Mouse (Mus musculus) lung, embryonic 16.5 days (tissue): ENCODE measurements around the gene 1700025F22Rik. TPM values are rescaled to one million over a fixed set of nuclear protein-coding genes. Genes with fewer than 3 reads are reported as not detected.
"Not testable (repeated sequence)": the region's sequence is repeated elsewhere in the genome, so short reads cannot be mapped to it uniquely, and the experiment has no call there.

Experiments
- ATAC-seq: fragments of 200-750 bp; cut with Nextera tagmentation; 2 replicates; pipeline ENCODE4 v1.8.0; 2017; ENCODE audit warnings: low read depth, mild to moderate bottlenecking, moderate library complexity
- H3K27ac ChIP-seq: fragments of 300-500 bp; sonication (generic); 2 replicates; pipeline ENCODE4 v1.5.1; 2014; ENCODE audit warnings: mild to moderate bottlenecking, control low read depth, low read length
- H3K27me3 ChIP-seq: fragments of 300-500 bp; sonication (generic); 2 replicates; pipeline ENCODE4 v1.6.1; 2014; ENCODE audit warnings: low read depth, low read length, mixed read lengths; ENCODE audit not compliant: control insufficient read depth, insufficient read depth
- H3K36me3 ChIP-seq: fragments of 300-500 bp; sonication (generic); 2 replicates; pipeline ENCODE4 v1.6.1; 2014; ENCODE audit warnings: low read length; ENCODE audit not compliant: control insufficient read depth, insufficient read depth
- H3K4me1 ChIP-seq: fragments of 300-500 bp; sonication (generic); replicated peaks from 2 replicates; pipeline ENCODE4 v1.6.1; 2014; ENCODE audit warnings: low read length, mixed read lengths; ENCODE audit not compliant: control insufficient read depth, insufficient read depth
- H3K4me2 ChIP-seq: fragments of 300-500 bp; sonication (generic); 2 replicates; pipeline ENCODE4 v1.6.1; 2014; ENCODE audit warnings: low read depth, low read length, control low read depth
- H3K4me3 ChIP-seq: fragments of 300-500 bp; sonication (generic); 2 replicates; pipeline ENCODE4 v1.5.1; 2014; ENCODE audit warnings: mild to moderate bottlenecking, low read length, control low read depth
- H3K9ac ChIP-seq: fragments of 300-500 bp; sonication (generic); 2 replicates; pipeline ENCODE4 v1.6.1; 2014; ENCODE audit warnings: low read length, control low read depth
- H3K9me3 ChIP-seq: fragments of 300-500 bp; sonication (generic); 2 replicates; pipeline ENCODE4 v1.6.1; 2016; ENCODE audit warnings: low read length; ENCODE audit not compliant: control insufficient read depth
- WGBS: fragments of 180-500 bp; shearing (Covaris S2); extraction: QIAGEN DNeasy Blood & Tissue Kit; methylation state at CpG from one replicate; pipeline ENCODE4 v1.1.7; 2014; 5-methylcytosine and 5-hydroxymethylcytosine counted together
- polyA plus RNA-seq: library from polyadenylated mRNA; unstranded; fragments of >200 nt; fragmentation: Nextera tagmentation; extraction: Ambion mirVana; gene quantifications from 2 replicates; pipeline ENCODE4 v1.2.1, GENCODE M21; 2015

The 1700025F22Rik gene
- polyA plus RNA-seq, result not detected in 2 replicates

GRCm38 (mm10) chr19:11165172-11165571 is at the start of gene 1700025F22Rik:
Gene 1700025F22Rik, minus strand, starts transcription at chr19:11165320.
- no peak for ATAC-seq
- no peak within 1 kb of the TSS for H3K4me3 ChIP-seq
- no peaks in the 10 kb centered on the region for H3K36me3 ChIP-seq
- no peak within 1 kb of the TSS for H3K4me2 ChIP-seq
- no peaks in the 10 kb centered on the region for H3K9me3 ChIP-seq
- no peak within 1 kb of the TSS for H3K27ac ChIP-seq
- H3K4me1 ChIP-seq, result no peaks in the 10 kb centered on the region
- no peaks in the 10 kb centered on the region for H3K27me3 ChIP-seq
- no peak within 1 kb of the TSS for H3K9ac ChIP-seq
- 43% methylated on average over 10 of the region's 10 CpGs for WGBS

GRCm38 (mm10) chr19:11196546-11196945 is 31.4 kb upstream of the 1700025F22Rik start, which contains the start of gene Ms4a13:
Gene Ms4a13, minus strand, starts transcription at chr19:11196737.
- Histone ChIP-seq H3K27ac (no peak within 1 kb of the TSS), H3K9me3 (no peaks in the 10 kb centered on the region), H3K27me3 (no peaks in the 10 kb centered on the region), H3K36me3 (no peaks in the 10 kb centered on the region), H3K4me1 (no peaks in the 10 kb centered on the region), H3K4me3 (no peak within 1 kb of the TSS), H3K9ac (no peak within 1 kb of the TSS), H3K4me2 (no peak within 1 kb of the TSS)
- WGBS, result 68% methylated on average over 12 of the region's 12 CpGs
- ATAC-seq, result no peak

- Histone ChIP-seq H3K4me1 (no peaks in the 10 kb centered on the region), H3K9ac (no peak overlapping the region), H3K9me3 (no peaks in the 10 kb centered on the region), H3K27me3 (no peaks in the 10 kb centered on the region), H3K4me2 (no peak overlapping the region), H3K27ac (no peak overlapping the region), H3K4me3 (no peak overlapping the region), H3K36me3 (no peaks in the 10 kb centered on the region)
- WGBS, result 52% methylated on average over 1 of the region's 1 CpGs
- no peak for ATAC-seq
Observed at GRCm38 (mm10) chr19:11192552-11192951, 27.4 kb upstream of the 1700025F22Rik start.

GRCm38 (mm10) chr19:11184121-11184520 is 19.0 kb upstream of the 1700025F22Rik start:
- no peaks in the 10 kb centered on the region for H3K36me3 ChIP-seq
- no peaks in the 10 kb centered on the region for H3K27me3 ChIP-seq
- H3K9me3 ChIP-seq, result no peaks in the 10 kb centered on the region
- H3K27ac ChIP-seq, result no peak overlapping the region
- H3K4me1 ChIP-seq, result no peaks in the 10 kb centered on the region
- H3K4me2 ChIP-seq, result no peak overlapping the region
- no peak overlapping the region for H3K4me3 ChIP-seq
- H3K9ac ChIP-seq, result no peak overlapping the region
- WGBS, result 16% methylated on average over 5 of the region's 5 CpGs
- no peak for ATAC-seq

GRCm38 (mm10) chr19:11177464-11177863 is 12.3 kb upstream of the 1700025F22Rik start:
- no peak for ATAC-seq
- Histone ChIP-seq H3K4me1 (no peaks in the 10 kb centered on the region), H3K9ac (no peak overlapping the region), H3K36me3 (no peaks in the 10 kb centered on the region), H3K27ac (no peak overlapping the region), H3K4me2 (no peak overlapping the region), H3K9me3 (no peaks in the 10 kb centered on the region), H3K27me3 (no peaks in the 10 kb centered on the region), H3K4me3 (no peak overlapping the region)
- WGBS, result 51% methylated on average over 2 of the region's 2 CpGs

GRCm38 (mm10) chr19:11157890-11158289 is 7.2 kb downstream of the 1700025F22Rik start:
- ATAC-seq, result not testable (repeated sequence)
- 80% methylated on average over 6 of the region's 6 CpGs for WGBS

GRCm38 (mm10) chr19:11135336-11135735 is 29.8 kb downstream of the 1700025F22Rik start:
- 61% methylated on average over 4 of the region's 4 CpGs for WGBS
- Histone ChIP-seq H3K9ac (no peak overlapping the region), H3K27me3 (no peaks in the 10 kb centered on the region), H3K9me3 (no peaks in the 10 kb centered on the region), H3K36me3 (no peaks in the 10 kb centered on the region), H3K4me3 (no peak overlapping the region), H3K27ac (no peak overlapping the region), H3K4me1 (no peaks in the 10 kb centered on the region), H3K4me2 (no peak overlapping the region)
- no peak for ATAC-seq

More at GRCm38 (mm10) chr19:11157890-11158289, 7.2 kb downstream of the 1700025F22Rik start:
- H3K9me3 ChIP-seq, H3K27ac ChIP-seq, H3K4me3 ChIP-seq, H3K9ac ChIP-seq, H3K4me1 ChIP-seq, H3K36me3 ChIP-seq, H3K27me3 ChIP-seq, H3K4me2 ChIP-seq: not testable (repeated sequence)

GRCm38 (mm10) chr19:11134852-11135251 is 30.3 kb downstream of the 1700025F22Rik start:
- Histone ChIP-seq H3K27ac (no peak overlapping the region), H3K4me2 (no peak overlapping the region), H3K4me3 (no peak overlapping the region), H3K27me3 (no peaks in the 10 kb centered on the region), H3K9me3 (no peaks in the 10 kb centered on the region), H3K4me1 (no peaks in the 10 kb centered on the region), H3K9ac (no peak overlapping the region), H3K36me3 (no peaks in the 10 kb centered on the region)
- ATAC-seq, result no peak
- WGBS, result 81% methylated on average over 2 of the region's 2 CpGs

GRCm38 (mm10) chr19:11130776-11131175 is 34.3 kb downstream of the 1700025F22Rik start, which contains the start of gene 1700017D01Rik:
Gene 1700017D01Rik, minus strand, starts transcription at chr19:11130876.
- not testable (repeated sequence) for H3K4me2 ChIP-seq, H3K27ac ChIP-seq, H3K27me3 ChIP-seq, H3K9ac ChIP-seq, H3K9me3 ChIP-seq, H3K4me1 ChIP-seq, H3K4me3 ChIP-seq, H3K36me3 ChIP-seq, ATAC-seq
- WGBS, result 80% methylated on average over 8 of the region's 8 CpGs

GRCm38 (mm10) chr19:11129702-11130101 is 35.4 kb downstream of the 1700025F22Rik start:
- Histone ChIP-seq H3K4me3 (no peak overlapping the region), H3K27ac (no peak overlapping the region), H3K9ac (no peak overlapping the region), H3K4me1 (no peaks in the 10 kb centered on the region), H3K27me3 (no peaks in the 10 kb centered on the region), H3K36me3 (no peaks in the 10 kb centered on the region), H3K9me3 (no peaks in the 10 kb centered on the region), H3K4me2 (no peak overlapping the region)
- no peak for ATAC-seq
- 89% methylated on average over 1 of the region's 1 CpGs for WGBS
